Mouse (Mus musculus) cerebellum, adult 8-10 months (tissue): ENCODE data around the gene Alg9.

ENCODE experiments used
- DNase-seq: peaks from one replicate; pipeline ENCODE4 v3.0.0; 2022

Alg9 gene

GRCm38 (mm10) chr9:50889964-50890363, 115.1 kb downstream of the Alg9 start:
- no peak for DNase-seq

- no peak for DNase-seq
Observed at GRCm38 (mm10) chr9:50890494-50891090, 115.8 kb downstream of the Alg9 start.
